Mouse (Mus musculus) kidney, postnatal 0 days (tissue): ENCODE measurements at regions not wholly inside any gene's neighbourhood (a gene's known extent, or its start where the extent isn't known, plus 50 kb on each side); places are given as distances from the start of the nearest gene placed in this dataset.

ENCODE experiments used
- ATAC-seq: fragments of 200-750 bp; cut with Nextera tagmentation; replicated peaks from 2 replicates; pipeline ENCODE4 v1.8.0; 2017; ENCODE audit warnings: low read depth, moderate number of reproducible peaks, moderate TSS enrichment, moderate library complexity; ENCODE audit not compliant: low FRiP score
- DNase-seq: peaks from one replicate; pipeline ENCODE4 v3.0.0-alpha.2; 2016; ENCODE audit warnings: low spot score
- H3K27ac ChIP-seq: fragments of 300-500 bp; sonication (generic); 2 replicates; pipeline ENCODE4 v1.5.1; 2014; ENCODE audit warnings: mild to moderate bottlenecking
- H3K27me3 ChIP-seq: fragments of 300-500 bp; sonication (generic); 2 replicates; pipeline ENCODE4 v1.6.1; 2014; ENCODE audit warnings: low read length, mixed read lengths; ENCODE audit not compliant: insufficient read depth
- H3K36me3 ChIP-seq: fragments of 300-500 bp; sonication (generic); 2 replicates; pipeline ENCODE4 v1.6.1; 2014; ENCODE audit warnings: low read length, mixed read lengths; ENCODE audit not compliant: insufficient read depth
- H3K4me1 ChIP-seq: fragments of 300-500 bp; sonication (generic); replicated peaks from 2 replicates; pipeline ENCODE4 v1.6.1; 2014; ENCODE audit warnings: antibody characterized with exemption, low read length, mixed read lengths; ENCODE audit not compliant: insufficient read depth
- H3K4me2 ChIP-seq: fragments of 300-500 bp; sonication (generic); 2 replicates; pipeline ENCODE4 v1.6.1; 2014; ENCODE audit warnings: mild to moderate bottlenecking, low read length, moderate library complexity, mixed read lengths
- H3K4me3 ChIP-seq: fragments of 300-500 bp; sonication (generic); replicated peaks from 2 replicates; pipeline ENCODE4 v1.5.1; 2014; ENCODE audit warnings: low read depth, low read length
- H3K9ac ChIP-seq: fragments of 300-500 bp; sonication (generic); 2 replicates; pipeline ENCODE4 v1.6.1; 2014; ENCODE audit warnings: low read depth, low read length
- H3K9me3 ChIP-seq: fragments of 300-500 bp; sonication (generic); replicated peaks from 2 replicates; pipeline ENCODE4 v1.6.1; 2016; ENCODE audit warnings: low read length, inconsistent platforms, mixed read lengths
- CTCF ChIP-seq: IDR thresholded peaks from 2 replicates; pipeline ENCODE4 v1.5.1; 2016; ENCODE audit warnings: antibody characterized with exemption, low read depth, mild to moderate bottlenecking, moderate library complexity
- WGBS: fragments of 180-500 bp; shearing (Covaris S2); extraction: QIAGEN DNeasy Blood & Tissue Kit; methylation state at CpG from one replicate; pipeline ENCODE4 v1.1.7; 2014; 5-methylcytosine and 5-hydroxymethylcytosine counted together

DNA sequence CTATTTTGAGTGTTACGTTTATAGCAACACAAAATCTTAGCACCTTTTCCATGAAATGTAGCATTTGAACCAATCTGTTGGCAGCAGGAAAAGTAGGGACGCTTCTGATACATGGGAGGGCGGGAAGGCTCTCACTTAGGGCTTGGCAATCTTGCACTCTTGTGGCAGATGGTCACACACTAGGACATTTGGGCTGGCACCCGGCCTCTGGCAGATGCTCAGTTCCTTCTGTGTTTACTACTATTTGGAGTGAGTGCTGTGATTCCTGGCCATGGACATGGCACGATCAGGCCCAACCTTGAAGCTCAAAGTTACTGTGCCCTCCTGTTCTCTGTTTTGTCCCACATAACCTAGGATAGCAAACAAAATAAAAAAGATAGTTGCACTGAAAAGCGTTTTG lies 581.9 kb upstream of the Mdga2 start:
- Histone ChIP-seq H3K9me3 (no peaks in the 10 kb centered on the region), H3K27me3 (no peaks in the 10 kb centered on the region), H3K4me1 (no peaks in the 10 kb centered on the region), H3K9ac (no peak overlapping the region), H3K4me2 (no peak overlapping the region), H3K36me3 (no peaks in the 10 kb centered on the region), H3K4me3 (no peak overlapping the region), H3K27ac (no peak overlapping the region)
- DNase-seq (no peak), ATAC-seq (no peak)
- TF ChIP-seq CTCF = no peak
- 82% methylated on average over 6 of the region's 6 CpGs for WGBS

- Histone ChIP-seq H3K36me3 (no peaks in the 10 kb centered on the region), H3K4me2 (no peak overlapping the region), H3K9ac (no peak overlapping the region), H3K4me1 (no peaks in the 10 kb centered on the region), H3K27ac (no peak overlapping the region), H3K9me3 (no peaks in the 10 kb centered on the region), H3K27me3 (no peaks in the 10 kb centered on the region), H3K4me3 (no peak overlapping the region)
- no peak for ATAC-seq
- DNase-seq = no peak
- WGBS = 67% methylated on average over 2 of the region's 2 CpGs
- no peak for TF ChIP-seq CTCF
Observed at GRCm38 (mm10) chr12:67799776-67800175, 577.4 kb upstream of the Mdga2 start.
